Mouse (Mus musculus): ENCODE measurements around the gene Slc35e1.

Slc35e1 gene

GRCm38 (mm10) chr8:72485456-72486199 lies 6.8 kb downstream of the Slc35e1 start:
- DNase-seq (ENCODE audit: low spot score in 2 of 2) = no peak

GRCm38 (mm10) chr8:72474826-72475546 lies 17.4 kb downstream of the Slc35e1 start, which contains the start of gene Cherp:
TSS of gene Cherp (minus strand) at chr8:72475226.
- DNase-seq (ENCODE audit: low spot score in 2 of 2) = peak; percentile 93 to 96

GRCm38 (mm10) chr8:72470684-72471083 lies 21.7 kb downstream of the Slc35e1 start:
- no peak for DNase-seq (ENCODE audit: low spot score in 2 of 2)

GRCm38 (mm10) chr8:72469984-72470383 lies 22.4 kb downstream of the Slc35e1 start:
- no peak for DNase-seq (ENCODE audit: low spot score in 2 of 2)

GRCm38 (mm10) chr8:72469243-72469642 lies 23.2 kb downstream of the Slc35e1 start:
- DNase-seq (ENCODE audit: low spot score in 2 of 2) = no peak

GRCm38 (mm10) chr8:72464211-72464610 lies 28.2 kb downstream of the Slc35e1 start:
- DNase-seq (ENCODE audit: low spot score in 2 of 2) = no peak

- DNase-seq (ENCODE audit: low spot score in 2 of 2) = no peak
Observed at GRCm38 (mm10) chr8:72459881-72460533, 32.4 kb downstream of the Slc35e1 start.

GRCm38 (mm10) chr8:72458457-72458856 lies 34.0 kb downstream of the Slc35e1 start:
- no peak for DNase-seq (ENCODE audit: low spot score in 2 of 2)

GRCm38 (mm10) chr8:72457806-72458205 lies 34.6 kb downstream of the Slc35e1 start:
- DNase-seq (ENCODE audit: low spot score in 2 of 2) = no peak

- DNase-seq (ENCODE audit: low spot score in 2 of 2) = no peak
Observed at GRCm38 (mm10) chr8:72455317-72455716, 37.1 kb downstream of the Slc35e1 start.

GRCm38 (mm10) chr8:72453904-72454303 lies 38.5 kb downstream of the Slc35e1 start:
- DNase-seq (ENCODE audit: low spot score in 2 of 2) = no peak

- no peak for DNase-seq (ENCODE audit: low spot score in 2 of 2)
Observed at GRCm38 (mm10) chr8:72451516-72451915, 40.9 kb downstream of the Slc35e1 start.

GRCm38 (mm10) chr8:72445071-72445470 lies 47.3 kb downstream of the Slc35e1 start:
- DNase-seq (ENCODE audit: low spot score in 2 of 2) = no peak

GRCm38 (mm10) chr8:72443994-72444350 lies 48.4 kb downstream of the Slc35e1 start:
- no peak for DNase-seq (ENCODE audit: low spot score in 2 of 2)

GRCm38 (mm10) chr8:72443338-72443993 lies 48.9 kb downstream of the Slc35e1 start, which contains the start of the genes Calr3 and 1700030K09Rik:
TSS of gene Calr3 (minus strand) at chr8:72443870.
TSS of gene 1700030K09Rik (plus strand) at chr8:72443880.
- peak; percentile 93 to 98 for DNase-seq (ENCODE audit: low spot score in 2 of 2)

- DNase-seq (ENCODE audit: low spot score in 2 of 2) = no peak
Observed at GRCm38 (mm10) chr8:72438248-72439015, 54.0 kb downstream of the Slc35e1 start.

GRCm38 (mm10) chr8:72434952-72435351 lies 57.5 kb downstream of the Slc35e1 start:
- DNase-seq (ENCODE audit: low spot score in 2 of 2) = peak; percentile 35 to 46
